Mouse (Mus musculus): ENCODE data around the gene Cpne4. TPM values are rescaled to one million over a fixed set of nuclear protein-coding genes. Genes with fewer than 3 reads are reported as not detected.

Cpne4 gene
- polyA plus RNA-seq, 1 experiment = 0.15 TPM

DNA sequence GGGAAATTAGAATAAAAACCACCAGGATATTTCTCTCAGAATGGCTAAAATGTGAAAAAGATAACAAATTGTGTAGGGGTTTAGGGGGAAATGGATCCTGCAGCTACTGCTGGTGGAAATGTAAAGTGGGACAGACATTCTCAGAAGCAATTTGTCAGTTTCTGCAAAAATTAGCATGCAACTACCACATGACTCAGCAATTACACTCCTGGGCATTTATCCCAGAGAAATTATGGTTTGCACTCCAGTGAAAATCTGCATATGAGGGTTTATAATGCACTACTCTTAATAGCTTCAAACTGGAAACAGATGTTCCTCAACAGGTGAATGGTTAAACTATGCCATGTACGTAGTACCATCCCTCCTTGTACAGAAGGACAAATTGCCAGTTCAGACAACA is 294.2 kb downstream of the Cpne4 start:
- no peak overlapping the region for H3K27ac ChIP-seq (ENCODE audit: control insufficient read depth, insufficient read depth, low read length)
- 79% methylated on average over 1 of the region's 1 CpGs for WGBS
- no peak for TF ChIP-seq CTCF (IDR thresholded peaks at IDR 0.05; ENCODE audit: borderline replicate concordance, control insufficient read depth, extremely low read depth, insufficient read depth, low read length, poor library complexity)
- no peak for TF ChIP-seq POLR2A (IDR thresholded peaks at IDR 0.05; ENCODE audit: control insufficient read depth, extremely low read depth, insufficient read depth, low read length, poor library complexity)
- H3K27me3 ChIP-seq (ENCODE audit: control insufficient read depth, insufficient read depth, low read length) = no peaks in the 10 kb centered on the region
- H3K36me3 ChIP-seq (ENCODE audit: control insufficient read depth, insufficient read depth, low read length) = no peaks in the 10 kb centered on the region
- no peak overlapping the region for H3K4me3 ChIP-seq (ENCODE audit: control insufficient read depth, insufficient read depth, low read length)
- no peak for DNase-seq
- no peaks in the 10 kb centered on the region for H3K4me1 ChIP-seq (replicated peaks; ENCODE audit: control insufficient read depth, insufficient read depth, low read length)

DNA sequence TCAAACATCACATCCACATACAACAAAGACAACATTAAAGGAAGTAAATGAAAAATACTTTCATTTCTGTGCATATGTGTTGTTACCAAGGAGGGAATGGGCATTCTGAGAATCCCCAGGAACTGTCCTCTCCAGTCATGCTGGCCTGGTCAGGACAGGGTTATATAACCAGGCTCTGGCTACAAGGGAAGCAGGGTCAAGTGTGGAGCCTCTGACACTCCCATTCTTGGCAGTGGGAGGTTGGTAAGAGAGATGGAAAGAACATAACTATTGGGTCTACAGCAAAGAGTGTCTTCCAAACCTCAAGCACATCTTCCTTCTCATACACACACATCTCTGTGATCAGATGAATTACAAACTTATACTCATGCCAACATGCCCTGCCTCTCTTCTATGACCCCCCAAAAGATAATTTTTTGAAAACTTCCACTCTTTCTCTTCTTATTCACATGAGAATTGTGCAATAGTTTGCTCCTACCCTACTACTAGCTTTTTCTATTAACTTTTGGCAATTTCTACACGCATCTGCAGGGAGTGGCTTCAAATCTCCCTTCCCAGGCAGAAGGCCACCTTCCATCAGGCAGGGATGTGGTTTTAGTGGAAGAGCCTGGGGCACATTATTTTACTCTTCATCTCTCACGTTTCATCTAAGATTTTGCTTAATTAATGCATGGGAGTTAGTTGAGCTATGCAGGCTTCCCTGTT is 298.3 kb downstream of the Cpne4 start:
- Histone ChIP-seq H3K27ac (ENCODE audit: control insufficient read depth, insufficient read depth, low read length) (no peak overlapping the region), H3K36me3 (ENCODE audit: control insufficient read depth, insufficient read depth, low read length) (no peaks in the 10 kb centered on the region), H3K4me3 (ENCODE audit: control insufficient read depth, insufficient read depth, low read length) (no peak overlapping the region), H3K4me1 (replicated peaks; ENCODE audit: control insufficient read depth, insufficient read depth, low read length) (no peaks in the 10 kb centered on the region), H3K27me3 (ENCODE audit: control insufficient read depth, insufficient read depth, low read length) (no peaks in the 10 kb centered on the region)
- WGBS = 77% methylated on average over 2 of the region's 2 CpGs
- DNase-seq = no peak
- TF ChIP-seq POLR2A (IDR thresholded peaks at IDR 0.05; ENCODE audit: control insufficient read depth, extremely low read depth, insufficient read depth, low read length, poor library complexity) (no peak), CTCF (IDR thresholded peaks at IDR 0.05; ENCODE audit: borderline replicate concordance, control insufficient read depth, extremely low read depth, insufficient read depth, low read length, poor library complexity) (no peak)

DNA sequence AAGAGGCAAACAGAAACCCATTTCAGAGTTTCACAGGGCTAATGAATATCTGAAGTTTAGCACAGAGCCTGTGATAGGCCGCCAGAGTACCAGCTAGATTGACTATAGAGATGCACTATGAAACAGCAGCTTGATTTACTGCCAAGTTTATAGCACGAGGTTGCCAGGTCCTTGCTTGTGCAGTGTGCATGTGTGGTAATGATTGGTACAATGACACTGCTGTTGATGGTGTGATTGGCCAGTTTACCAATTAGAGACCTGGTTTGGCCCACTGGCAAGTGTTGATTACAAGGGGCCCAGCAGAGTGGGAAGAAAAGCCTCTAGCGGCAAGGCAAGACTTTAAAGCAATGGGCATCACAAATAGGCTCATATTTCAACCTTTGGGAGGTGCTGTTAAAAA is 306.6 kb downstream of the Cpne4 start:
- no peak for TF ChIP-seq CTCF (IDR thresholded peaks at IDR 0.05; ENCODE audit: borderline replicate concordance, control insufficient read depth, extremely low read depth, insufficient read depth, low read length, poor library complexity)
- no peak for TF ChIP-seq POLR2A (IDR thresholded peaks at IDR 0.05; ENCODE audit: control insufficient read depth, extremely low read depth, insufficient read depth, low read length, poor library complexity)
- no peak for DNase-seq
- H3K36me3 ChIP-seq (ENCODE audit: control insufficient read depth, insufficient read depth, low read length) = no peaks in the 10 kb centered on the region
- WGBS = 82% methylated on average over 3 of the region's 3 CpGs
- H3K27ac ChIP-seq (ENCODE audit: control insufficient read depth, insufficient read depth, low read length) = no peak overlapping the region
- H3K4me1 ChIP-seq (replicated peaks; ENCODE audit: control insufficient read depth, insufficient read depth, low read length) = no peaks in the 10 kb centered on the region
- H3K4me3 ChIP-seq (ENCODE audit: control insufficient read depth, insufficient read depth, low read length) = no peak overlapping the region
- no peaks in the 10 kb centered on the region for H3K27me3 ChIP-seq (ENCODE audit: control insufficient read depth, insufficient read depth, low read length)

DNA sequence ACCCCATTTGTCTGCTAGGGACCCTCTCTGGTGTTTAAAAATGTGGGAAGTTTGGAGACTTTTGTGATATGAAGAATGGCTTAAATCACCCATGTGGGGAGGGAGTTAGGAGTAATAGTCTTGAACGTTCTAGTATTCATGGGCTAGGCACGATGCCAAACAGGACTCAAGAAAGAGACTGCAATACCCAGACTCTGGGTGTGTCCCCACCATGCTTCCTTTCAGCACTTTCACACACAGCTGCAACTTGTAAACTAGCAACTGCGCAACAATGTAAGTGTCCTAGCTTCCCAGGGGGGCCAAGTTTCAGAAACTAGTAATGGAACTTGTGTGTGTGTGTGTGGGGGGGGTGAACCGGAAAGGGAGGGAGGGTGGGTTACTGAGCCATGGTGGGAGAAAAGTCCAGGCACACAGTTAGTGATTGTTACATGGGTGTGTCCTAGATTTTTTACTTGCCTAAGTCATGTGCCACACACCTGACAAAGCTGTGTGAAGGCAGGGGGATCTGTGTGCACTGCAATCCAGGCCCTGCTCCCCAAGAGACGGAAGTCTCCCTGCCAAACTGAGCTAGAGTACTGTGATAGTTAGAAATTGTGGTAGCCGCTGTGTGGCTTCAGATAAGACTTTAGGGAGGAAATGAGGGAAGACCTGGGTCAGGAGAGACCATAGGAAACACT is 307.3 kb downstream of the Cpne4 start:
- no peak for DNase-seq
- no peak overlapping the region for H3K4me3 ChIP-seq (ENCODE audit: control insufficient read depth, insufficient read depth, low read length)
- H3K27me3 ChIP-seq (ENCODE audit: control insufficient read depth, insufficient read depth, low read length) = no peaks in the 10 kb centered on the region
- no peak overlapping the region for H3K27ac ChIP-seq (ENCODE audit: control insufficient read depth, insufficient read depth, low read length)
- no peaks in the 10 kb centered on the region for H3K36me3 ChIP-seq (ENCODE audit: control insufficient read depth, insufficient read depth, low read length)
- 75% methylated on average over 6 of the region's 6 CpGs for WGBS
- TF ChIP-seq CTCF (IDR thresholded peaks at IDR 0.05; ENCODE audit: borderline replicate concordance, control insufficient read depth, extremely low read depth, insufficient read depth, low read length, poor library complexity) = no peak
- no peak for TF ChIP-seq POLR2A (IDR thresholded peaks at IDR 0.05; ENCODE audit: control insufficient read depth, extremely low read depth, insufficient read depth, low read length, poor library complexity)
- no peaks in the 10 kb centered on the region for H3K4me1 ChIP-seq (replicated peaks; ENCODE audit: control insufficient read depth, insufficient read depth, low read length)

DNA sequence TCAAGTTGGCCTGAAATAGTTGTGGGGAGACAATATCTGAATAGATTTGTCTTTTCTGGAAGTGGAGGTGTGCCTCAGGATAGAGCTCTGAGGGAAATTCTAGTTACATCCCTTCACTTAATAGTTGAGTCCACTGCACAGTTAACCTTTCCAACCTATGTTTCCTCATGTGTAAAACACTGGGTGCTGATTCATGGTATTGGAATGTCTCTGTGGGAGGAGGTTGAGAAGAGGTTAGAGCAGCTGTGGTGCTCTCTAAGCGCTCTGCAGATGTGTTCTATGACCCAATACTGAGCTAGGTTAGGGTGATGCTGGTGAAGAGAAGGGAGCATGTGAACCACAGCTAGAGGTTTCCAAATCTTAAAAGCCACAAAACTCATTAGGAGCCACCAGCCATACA is 318.7 kb downstream of the Cpne4 start:
- TF ChIP-seq POLR2A (IDR thresholded peaks at IDR 0.05; ENCODE audit: control insufficient read depth, extremely low read depth, insufficient read depth, low read length, poor library complexity) (no peak), CTCF (IDR thresholded peaks at IDR 0.05; ENCODE audit: borderline replicate concordance, control insufficient read depth, extremely low read depth, insufficient read depth, low read length, poor library complexity) (no peak)
- WGBS = 84% methylated on average over 1 of the region's 1 CpGs
- H3K36me3 ChIP-seq (ENCODE audit: control insufficient read depth, insufficient read depth, low read length) = no peaks in the 10 kb centered on the region
- H3K27ac ChIP-seq (ENCODE audit: control insufficient read depth, insufficient read depth, low read length) = no peak overlapping the region
- DNase-seq = no peak
- H3K4me3 ChIP-seq (ENCODE audit: control insufficient read depth, insufficient read depth, low read length) = no peak overlapping the region
- no peaks in the 10 kb centered on the region for H3K27me3 ChIP-seq (ENCODE audit: control insufficient read depth, insufficient read depth, low read length)
- H3K4me1 ChIP-seq (replicated peaks; ENCODE audit: control insufficient read depth, insufficient read depth, low read length) = no peaks in the 10 kb centered on the region

DNA sequence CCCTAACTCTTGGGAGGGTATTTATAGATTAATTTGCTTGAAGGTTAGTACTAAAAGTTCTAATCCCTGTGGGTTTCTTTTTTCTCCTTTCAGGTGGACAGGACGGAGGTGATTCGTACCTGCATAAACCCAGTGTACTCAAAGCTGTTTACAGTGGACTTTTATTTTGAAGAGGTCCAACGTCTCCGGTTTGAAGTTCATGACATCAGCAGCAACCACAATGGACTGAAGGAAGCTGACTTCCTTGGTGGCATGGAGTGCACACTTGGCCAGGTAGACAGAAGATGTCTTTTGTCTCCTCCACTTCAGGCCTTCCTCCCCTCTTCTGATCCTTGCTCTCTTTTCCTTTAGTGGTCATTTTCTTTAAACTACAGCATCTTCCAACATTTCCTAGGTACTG is 325.5 kb downstream of the Cpne4 start:
- WGBS = 86% methylated on average over 4 of the region's 4 CpGs
- no peak for DNase-seq
- TF ChIP-seq POLR2A (IDR thresholded peaks at IDR 0.05; ENCODE audit: control insufficient read depth, extremely low read depth, insufficient read depth, low read length, poor library complexity) = no peak
- no peak for TF ChIP-seq CTCF (IDR thresholded peaks at IDR 0.05; ENCODE audit: borderline replicate concordance, control insufficient read depth, extremely low read depth, insufficient read depth, low read length, poor library complexity)
- Histone ChIP-seq H3K27me3 (ENCODE audit: control insufficient read depth, insufficient read depth, low read length) (no peaks in the 10 kb centered on the region), H3K4me1 (replicated peaks; ENCODE audit: control insufficient read depth, insufficient read depth, low read length) (no peaks in the 10 kb centered on the region), H3K4me3 (ENCODE audit: control insufficient read depth, insufficient read depth, low read length) (no peak overlapping the region), H3K36me3 (ENCODE audit: control insufficient read depth, insufficient read depth, low read length) (no peaks in the 10 kb centered on the region), H3K27ac (ENCODE audit: control insufficient read depth, insufficient read depth, low read length) (no peak overlapping the region)

Measured in thymus, adult 2 months (tissue).